Mouse (Mus musculus) kidney, adult 2 months (tissue): ENCODE measurements around the gene Olfr1053. TPM values are rescaled to one million over a fixed set of nuclear protein-coding genes. Genes with fewer than 3 reads are reported as not detected.
"Not testable (repeated sequence)": the region's sequence is repeated elsewhere in the genome, so short reads cannot be mapped to it uniquely, and the experiment has no call there.

Experiments used
- DNase-seq: peaks from one replicate; pipeline ENCODE4 v3.0.0; 2021
- H3K27ac ChIP-seq: fragments of 200-500 bp; 2 replicates; pipeline ENCODE4 v1.5.1; 2012; ENCODE audit warnings: low read depth, low read length, control low read depth, inconsistent platforms; ENCODE audit not compliant: insufficient read depth
- H3K27me3 ChIP-seq: fragments of 200-500 bp; replicated peaks from 2 replicates; pipeline ENCODE4 v1.6.1; 2012; ENCODE audit warnings: mild to moderate bottlenecking, moderate library complexity, low read length, inconsistent platforms; ENCODE audit not compliant: control insufficient read depth, insufficient read depth
- H3K36me3 ChIP-seq: fragments of 200-500 bp; 2 replicates; pipeline ENCODE4 v1.6.1; 2012; ENCODE audit warnings: mild to moderate bottlenecking, moderate library complexity, low read length, inconsistent platforms; ENCODE audit not compliant: control insufficient read depth, insufficient read depth
- H3K4me1 ChIP-seq: fragments of 200-500 bp; 2 replicates; pipeline ENCODE4 v1.6.1; 2011; ENCODE audit warnings: low read length; ENCODE audit not compliant: control insufficient read depth, insufficient read depth
- H3K4me3 ChIP-seq: fragments of 200-500 bp; 2 replicates; pipeline ENCODE4 v1.5.1; 2011; ENCODE audit warnings: mild to moderate bottlenecking, low read depth, low read length, control low read depth; ENCODE audit not compliant: insufficient read depth
- CTCF ChIP-seq: fragments of 200-500 bp; conservative IDR thresholded peaks from 2 replicates; pipeline ENCODE4 v1.5.1; 2011; ENCODE audit warnings: low read depth, mild to moderate bottlenecking, control low read depth, low read length, moderate library complexity, mixed read lengths; ENCODE audit not compliant: insufficient read depth, insufficient read length
- POLR2A ChIP-seq: fragments of 200-500 bp; IDR thresholded peaks from one replicate; pipeline ENCODE4 v1.6.1; 2011; ENCODE audit warnings: low read depth, low read length, control low read depth
- WGBS: fragments of 180-500 bp; shearing (Covaris S2); methylation state at CpG from one replicate; pipeline ENCODE4 v1.1.7; 2018; 5-methylcytosine and 5-hydroxymethylcytosine counted together
- polyA plus RNA-seq: library from polyadenylated mRNA; depleted of rRNA; stranded (reverse); fragments of >200 nt; gene quantifications from 2 replicates; pipeline ENCODE4 v1.2.3, GENCODE M21; 2012; rRNA removed

Olfr1053 gene
- not detected in 2 replicates for polyA plus RNA-seq

GRCm38 (mm10) chr2:86315184-86315583 is at the start of gene Olfr1053:
Gene Olfr1053 (minus strand): TSS chr2:86315284.
- H3K4me3 ChIP-seq: no peak within 1 kb of the TSS
- WGBS: 51% methylated on average over 3 of the region's 3 CpGs
- no peak within 1 kb of the TSS for H3K27ac ChIP-seq

DNA sequence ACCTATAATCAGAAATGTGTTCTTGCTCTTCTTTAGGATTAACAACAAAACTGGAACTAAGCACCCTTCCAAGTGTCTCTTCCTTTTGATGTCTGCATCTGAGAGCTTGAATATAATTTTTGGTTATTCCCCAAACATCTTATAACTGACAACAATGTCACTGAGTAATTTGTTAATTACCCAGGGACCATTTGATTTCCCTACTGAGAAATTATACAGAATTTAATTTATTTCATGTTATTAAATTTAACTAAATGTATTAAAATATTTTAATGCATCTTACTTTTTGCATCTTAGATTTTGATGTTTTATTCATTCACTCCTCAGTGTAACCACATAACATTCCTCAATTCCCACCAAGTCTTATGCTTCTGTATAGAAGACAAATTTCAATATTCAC is 47.3 kb upstream of the Olfr1053 start, which contains the start of gene Olfr1056:
Gene Olfr1056, minus strand, starts transcription at position 101 of the 400 bp plus-strand sequence.
- no peaks in the 10 kb centered on the region for H3K27me3 ChIP-seq
- no peak within 1 kb of the TSS for H3K27ac ChIP-seq
- DNase-seq: no peak
- H3K36me3 ChIP-seq: no peaks in the 10 kb centered on the region
- H3K4me3 ChIP-seq: no peak within 1 kb of the TSS
- no peaks in the 10 kb centered on the region for H3K4me1 ChIP-seq
- TF ChIP-seq POLR2A (no peak), CTCF (no peak)

More at GRCm38 (mm10) chr2:86315184-86315583, at the start of gene Olfr1053:
- Histone ChIP-seq H3K4me1 (no peaks in the 10 kb centered on the region), H3K36me3 (no peaks in the 10 kb centered on the region), H3K27me3 (no peaks in the 10 kb centered on the region)
- no peak for TF ChIP-seq CTCF
- TF ChIP-seq POLR2A: no peak
- DNase-seq: no peak

DNA sequence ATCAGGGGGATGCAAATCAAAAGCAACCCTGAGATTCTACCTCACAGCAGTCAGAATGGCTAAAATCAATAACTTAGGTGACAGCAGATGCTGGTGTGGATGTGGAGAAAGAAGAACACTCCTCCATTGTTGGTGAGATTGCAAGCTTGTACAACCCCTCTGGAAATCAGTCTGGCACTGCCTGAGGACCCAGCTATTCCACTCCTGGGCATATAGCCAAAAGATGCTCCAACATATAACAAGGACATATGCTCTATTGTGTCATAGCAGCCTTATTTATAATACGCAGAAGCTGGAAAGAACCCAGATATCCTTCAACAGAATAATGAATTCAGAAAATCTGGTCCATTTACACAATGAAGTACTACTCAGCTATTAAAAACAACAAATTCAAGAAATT is 36.7 kb upstream of the Olfr1053 start:
- not testable (repeated sequence) for H3K36me3 ChIP-seq, H3K27me3 ChIP-seq, DNase-seq, H3K4me3 ChIP-seq, H3K27ac ChIP-seq, H3K4me1 ChIP-seq
- 94% methylated on average over 1 of the region's 1 CpGs for WGBS

- DNase-seq: no peak
- WGBS: 83% methylated on average over 5 of the region's 5 CpGs
- H3K4me3 ChIP-seq: no peak within 1 kb of the TSS
- no peaks in the 10 kb centered on the region for H3K36me3 ChIP-seq
- H3K4me1 ChIP-seq: no peaks in the 10 kb centered on the region
- no peak within 1 kb of the TSS for H3K27ac ChIP-seq
- TF ChIP-seq POLR2A (no peak), CTCF (no peak)
- no peaks in the 10 kb centered on the region for H3K27me3 ChIP-seq
These were observed 35.1 kb upstream of the Olfr1053 start, which contains the start of gene Olfr1055 for GRCm38 (mm10) chr2:86350184-86350583. Gene Olfr1055 (minus strand): TSS chr2:86350284.

DNA sequence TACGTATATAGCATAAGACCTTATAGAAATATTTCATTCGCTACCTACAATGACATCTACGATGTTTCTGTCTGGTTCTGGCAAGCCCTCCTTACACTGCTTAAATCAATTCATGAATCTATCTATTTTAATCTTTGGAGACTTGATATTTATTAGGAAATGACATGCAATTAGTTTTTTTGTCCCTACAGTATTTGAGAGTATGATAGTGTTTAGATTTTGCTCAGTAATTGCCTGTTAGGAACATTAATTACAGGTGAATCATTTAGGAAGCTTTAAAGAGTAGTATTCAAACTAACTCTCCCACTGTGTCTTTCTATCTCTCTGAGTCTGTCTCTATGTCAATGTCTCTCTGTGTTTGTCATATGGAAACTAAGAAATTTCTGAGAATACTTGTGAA is 20.2 kb upstream of the Olfr1053 start, which contains the start of gene Olfr1054:
Gene Olfr1054, minus strand, starts transcription at position 101 of the 400 bp plus-strand sequence.
- Histone ChIP-seq H3K27ac (no peak within 1 kb of the TSS), H3K4me1 (no peaks in the 10 kb centered on the region), H3K27me3 (no peaks in the 10 kb centered on the region), H3K36me3 (no peaks in the 10 kb centered on the region), H3K4me3 (no peak within 1 kb of the TSS)
- no peak for DNase-seq
- WGBS: 80% methylated on average over 3 of the region's 3 CpGs
- no peak for TF ChIP-seq CTCF
- TF ChIP-seq POLR2A: no peak

GRCm38 (mm10) chr2:86292155-86292554 is 22.9 kb downstream of the Olfr1053 start, which contains the start of gene Olfr1052:
Gene Olfr1052 (plus strand): TSS chr2:86292455.
- Histone ChIP-seq H3K36me3 (no peaks in the 10 kb centered on the region), H3K27me3 (no peaks in the 10 kb centered on the region), H3K4me1 (no peaks in the 10 kb centered on the region), H3K4me3 (no peak within 1 kb of the TSS), H3K27ac (no peak within 1 kb of the TSS)
- no peak for DNase-seq
- TF ChIP-seq CTCF (no peak), POLR2A (no peak)

DNA sequence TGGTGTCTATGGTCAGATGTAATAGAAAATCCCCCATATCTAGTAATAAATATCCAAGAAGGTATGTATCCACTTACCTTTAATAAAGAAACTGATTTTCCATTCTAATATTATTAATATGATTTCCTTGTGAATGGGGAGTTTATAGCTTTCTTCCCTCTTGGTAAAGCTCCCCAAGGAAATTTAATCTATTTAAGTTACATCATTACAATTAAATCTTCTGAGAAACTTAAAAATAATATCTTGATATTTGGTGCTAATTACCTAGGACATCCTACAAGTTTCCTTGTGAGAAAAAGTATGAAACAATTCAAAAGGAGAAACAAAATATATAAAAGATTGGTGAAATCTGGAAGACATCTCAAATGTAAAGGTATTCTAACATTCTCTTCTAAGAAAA is 36.1 kb downstream of the Olfr1053 start, which contains the start of gene Olfr1051:
Gene Olfr1051, minus strand, starts transcription at position 101 of the 400 bp plus-strand sequence.
- not testable (repeated sequence) for H3K4me3 ChIP-seq, H3K36me3 ChIP-seq, H3K27ac ChIP-seq, H3K27me3 ChIP-seq, H3K4me1 ChIP-seq, DNase-seq

Other genes starting within 250 kb of the Olfr1053 start
- not detected in 2 replicates for gene Olfr1036, start 241.3 kb downstream of the Olfr1053 start, polyA plus RNA-seq
- not detected in 2 replicates for gene Olfr1037, start 227.9 kb downstream of the Olfr1053 start, polyA plus RNA-seq
- gene Olfr1039, start 179.4 kb downstream of the Olfr1053 start, polyA plus RNA-seq: not detected in 2 replicates
- gene Olfr1040, start 168.6 kb downstream of the Olfr1053 start, polyA plus RNA-seq: not detected in 2 replicates
- not detected in 2 replicates for gene Olfr1042, start 153.4 kb downstream of the Olfr1053 start, polyA plus RNA-seq
- not detected in 2 replicates for gene Olfr1043, start 147.8 kb downstream of the Olfr1053 start, polyA plus RNA-seq
- gene Olfr1044, start 137.5 kb downstream of the Olfr1053 start, polyA plus RNA-seq: not detected in 2 replicates
- not detected in 2 replicates for gene Olfr52, start 129.6 kb downstream of the Olfr1053 start, polyA plus RNA-seq
- not detected in 2 replicates for gene Olfr1045, start 112.3 kb downstream of the Olfr1053 start, polyA plus RNA-seq
- gene Olfr1046, start 96.0 kb downstream of the Olfr1053 start, polyA plus RNA-seq: not detected in 2 replicates
- not detected in 2 replicates for gene Olfr1047, start 83.9 kb downstream of the Olfr1053 start, polyA plus RNA-seq
- gene Olfr1048, start 75.0 kb downstream of the Olfr1053 start, polyA plus RNA-seq: not detected in 2 replicates
- not detected in 2 replicates for gene Olfr1049, start 57.0 kb downstream of the Olfr1053 start, polyA plus RNA-seq
- not detected in 2 replicates for gene Olfr1051, start 36.2 kb downstream of the Olfr1053 start, polyA plus RNA-seq
- not detected in 2 replicates for gene Olfr1052, start 22.8 kb downstream of the Olfr1053 start, polyA plus RNA-seq
- gene Olfr1054, start 20.1 kb upstream of the Olfr1053 start, polyA plus RNA-seq: not detected in 2 replicates
- not detected in 2 replicates for gene Olfr1055, start 35.0 kb upstream of the Olfr1053 start, polyA plus RNA-seq
- gene Olfr1056, start 47.2 kb upstream of the Olfr1053 start, polyA plus RNA-seq: not detected in 2 replicates
- not detected in 2 replicates for gene Olfr1057, start 63.1 kb upstream of the Olfr1053 start, polyA plus RNA-seq
- gene Olfr1058, start 73.3 kb upstream of the Olfr1053 start, polyA plus RNA-seq: not detected in 2 replicates
- not detected in 2 replicates for gene Olfr1061, start 98.8 kb upstream of the Olfr1053 start, polyA plus RNA-seq
- gene Olfr1062, start 111.5 kb upstream of the Olfr1053 start, polyA plus RNA-seq: not detected in 2 replicates
- gene Olfr1065, start 135.3 kb upstream of the Olfr1053 start, polyA plus RNA-seq: not detected in 2 replicates
- gene Olfr1066, start 141.0 kb upstream of the Olfr1053 start, polyA plus RNA-seq: not detected in 2 replicates
- not detected in 2 replicates for gene Olfr228, start 172.1 kb upstream of the Olfr1053 start, polyA plus RNA-seq
- not detected in 2 replicates for gene Olfr1076, start 193.2 kb upstream of the Olfr1053 start, polyA plus RNA-seq
- not detected in 2 replicates for gene Olfr1079, start 227.2 kb upstream of the Olfr1053 start, polyA plus RNA-seq
- not detected in 2 replicates for gene Olfr1080, start 243.0 kb upstream of the Olfr1053 start, polyA plus RNA-seq